Mouse (Mus musculus): Measurements from ENCODE around the gene Zfpm1. TPM values are rescaled to one million over a fixed set of nuclear protein-coding genes. Genes with fewer than 3 reads are reported as not detected.

Zfpm1 gene
- polyA plus RNA-seq, 1 experiment from 2014 or later, result 1.5 TPM

DNA sequence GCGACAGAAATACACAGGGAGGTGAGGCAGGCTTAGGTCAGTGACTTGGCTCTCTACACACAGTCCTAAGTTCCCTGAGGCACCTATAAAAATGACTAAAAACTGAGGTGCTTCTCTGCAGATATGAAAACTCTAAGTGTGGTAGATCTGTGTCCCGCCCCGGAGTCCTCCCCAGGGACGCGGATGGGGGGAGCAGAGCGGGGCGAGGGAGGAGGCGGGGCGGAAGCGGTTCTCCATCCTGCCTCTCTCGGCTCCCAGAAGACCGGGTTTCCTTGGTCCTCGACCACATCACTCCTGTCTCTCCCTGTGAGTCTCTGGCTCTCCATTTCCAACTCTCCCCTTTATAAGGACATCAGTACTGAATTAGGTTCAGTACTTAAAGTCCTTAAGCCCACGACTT is 61.8 kb downstream of the Zfpm1 start:
- ATAC-seq (ENCODE audit: low FRiP score), result no peak
- Histone ChIP-seq H3K4me3 (peak overlapping the region; percentile 27), H3K9me3 (no peaks in the 10 kb centered on the region), H3K4me2 (peak overlapping the region; percentile 49), H3K36me3 (no peaks in the 10 kb centered on the region), H3K4me1 (replicated peaks) (peaks cover 40% of the 10 kb centered on the region), H3K27ac (no peak overlapping the region), H3K27me3 (peaks cover 78% of the 10 kb centered on the region), H3K9ac (peak overlapping the region; percentile 24; the same call in 1 of the 2 replicates)
- WGBS, result 0% methylated on average over 14 of the region's 14 CpGs

DNA sequence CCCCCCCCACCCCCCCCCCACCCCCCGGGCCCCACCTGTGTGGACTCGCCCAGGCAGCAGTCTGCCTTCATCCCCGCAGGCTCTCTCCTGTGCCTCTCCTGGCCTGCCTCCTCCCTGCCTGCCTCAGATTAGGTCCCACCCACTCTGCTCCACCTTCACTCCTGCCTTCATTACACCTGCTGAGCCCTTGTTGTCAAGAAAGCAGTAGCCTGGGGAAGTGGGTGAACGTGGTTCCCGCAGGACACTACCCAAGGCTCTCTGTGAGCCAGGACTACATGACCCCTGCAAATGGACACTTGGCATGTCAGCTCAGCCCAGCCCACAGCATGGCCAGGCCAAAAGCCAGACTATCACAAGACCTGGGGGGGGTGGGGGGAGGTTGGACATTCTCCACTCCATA is 62.3 kb downstream of the Zfpm1 start:
- Histone ChIP-seq H3K4me3 (no peak overlapping the region), H3K9ac (no peak overlapping the region), H3K4me1 (replicated peaks) (peaks cover 40% of the 10 kb centered on the region), H3K27ac (no peak overlapping the region), H3K9me3 (no peaks in the 10 kb centered on the region), H3K27me3 (peaks cover 78% of the 10 kb centered on the region), H3K36me3 (no peaks in the 10 kb centered on the region), H3K4me2 (no peak overlapping the region)
- WGBS, result 2% methylated on average over 3 of the region's 5 CpGs
- ATAC-seq (ENCODE audit: low FRiP score), result no peak

DNA sequence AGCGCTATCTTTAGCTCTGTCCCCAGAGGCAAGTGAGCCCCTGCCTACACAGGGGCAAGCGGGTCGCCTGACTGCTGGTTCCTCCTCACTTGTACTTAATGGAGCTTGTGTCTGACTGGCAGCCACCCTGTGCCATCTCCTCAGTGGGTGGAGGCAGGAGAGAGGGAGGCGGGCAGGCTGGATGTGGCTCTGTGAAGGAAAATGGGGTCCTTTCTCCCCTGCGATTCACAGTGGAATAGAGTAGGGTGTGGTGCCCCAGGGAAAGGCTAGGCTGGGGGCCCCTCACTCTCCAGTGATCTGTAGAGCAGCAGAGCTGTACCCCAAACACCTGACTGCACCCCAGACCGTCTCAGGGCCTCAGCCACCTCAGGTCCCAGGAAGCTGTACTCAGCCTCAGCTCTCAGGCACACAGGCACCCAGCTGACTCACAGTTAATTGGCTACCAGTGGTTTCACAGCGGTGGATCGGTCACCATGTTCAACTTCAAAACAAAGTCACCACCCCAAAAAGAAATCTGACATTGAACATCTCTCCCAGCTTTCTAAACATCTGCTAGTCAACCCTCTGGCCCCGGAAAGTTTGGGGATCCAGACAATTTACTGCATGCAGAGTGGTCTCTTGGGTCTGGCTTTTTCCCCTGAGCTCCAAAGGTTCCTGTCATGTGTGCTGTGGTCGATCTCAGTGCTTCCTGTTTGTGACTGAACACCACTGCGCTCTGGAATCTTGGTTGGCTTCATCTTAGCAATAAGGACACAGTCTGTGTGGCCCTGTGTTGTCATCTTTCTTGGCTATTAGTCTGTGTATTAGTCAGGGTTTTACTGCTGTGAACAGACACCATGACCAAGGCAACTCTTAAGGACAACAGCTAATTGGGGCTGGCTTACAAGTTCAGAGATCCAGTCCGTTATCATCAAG is 63.5 kb downstream of the Zfpm1 start:
- Histone ChIP-seq H3K36me3 (no peaks in the 10 kb centered on the region), H3K4me2 (no peak overlapping the region), H3K4me1 (replicated peaks) (peaks cover 51% of the 10 kb centered on the region), H3K9ac (no peak overlapping the region), H3K27ac (no peak overlapping the region), H3K9me3 (no peaks in the 10 kb centered on the region), H3K4me3 (no peak overlapping the region), H3K27me3 (peaks cover 75% of the 10 kb centered on the region)
- WGBS, result 61% methylated on average over 11 of the region's 12 CpGs
- ATAC-seq (ENCODE audit: low FRiP score), result no peak

DNA sequence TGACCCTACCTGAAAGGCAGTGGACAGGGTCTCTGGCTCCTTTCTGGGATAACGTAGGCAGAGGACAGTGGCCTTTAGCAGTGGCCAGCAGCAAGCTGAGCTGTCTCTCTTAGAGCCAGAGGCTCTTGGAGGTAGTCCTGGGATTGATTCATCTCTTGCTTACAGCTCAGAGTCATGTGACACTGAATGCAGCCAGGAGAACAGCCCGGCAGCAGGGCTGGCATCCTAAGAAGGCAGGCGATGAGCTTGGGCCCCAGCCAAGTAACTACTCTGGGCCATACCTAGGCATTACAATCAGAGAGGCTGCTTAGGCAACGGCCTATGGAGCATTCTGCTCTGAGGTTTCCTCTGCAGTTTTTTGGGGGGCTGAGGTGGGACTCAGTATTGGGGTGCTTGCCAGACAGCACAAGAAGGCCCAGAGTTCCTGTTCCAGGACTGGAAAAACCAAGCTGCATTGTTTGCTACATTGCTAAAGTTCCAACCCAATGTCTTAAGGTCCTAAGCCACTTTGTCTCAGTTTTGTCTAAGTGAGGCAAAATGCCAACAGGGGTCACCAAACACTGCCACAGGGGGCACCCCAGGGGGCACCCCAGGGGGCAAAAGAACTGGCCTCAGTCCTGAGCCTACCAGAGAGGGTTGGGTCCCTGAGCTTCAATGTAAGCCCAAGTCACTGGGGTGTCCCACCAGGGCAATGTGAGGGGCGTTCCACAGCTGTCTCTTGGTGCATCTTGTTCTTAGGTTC is 66.0 kb downstream of the Zfpm1 start:
- 73% methylated on average over 5 of the region's 5 CpGs for WGBS
- H3K4me2 ChIP-seq, result no peak overlapping the region
- H3K4me1 ChIP-seq (replicated peaks), result peaks cover 45% of the 10 kb centered on the region
- no peaks in the 10 kb centered on the region for H3K36me3 ChIP-seq
- H3K27me3 ChIP-seq, result peaks cover 61% of the 10 kb centered on the region
- no peak overlapping the region for H3K9ac ChIP-seq
- H3K4me3 ChIP-seq, result no peak overlapping the region
- no peak overlapping the region for H3K27ac ChIP-seq
- ATAC-seq (ENCODE audit: low FRiP score), result no peak
- no peaks in the 10 kb centered on the region for H3K9me3 ChIP-seq

DNA sequence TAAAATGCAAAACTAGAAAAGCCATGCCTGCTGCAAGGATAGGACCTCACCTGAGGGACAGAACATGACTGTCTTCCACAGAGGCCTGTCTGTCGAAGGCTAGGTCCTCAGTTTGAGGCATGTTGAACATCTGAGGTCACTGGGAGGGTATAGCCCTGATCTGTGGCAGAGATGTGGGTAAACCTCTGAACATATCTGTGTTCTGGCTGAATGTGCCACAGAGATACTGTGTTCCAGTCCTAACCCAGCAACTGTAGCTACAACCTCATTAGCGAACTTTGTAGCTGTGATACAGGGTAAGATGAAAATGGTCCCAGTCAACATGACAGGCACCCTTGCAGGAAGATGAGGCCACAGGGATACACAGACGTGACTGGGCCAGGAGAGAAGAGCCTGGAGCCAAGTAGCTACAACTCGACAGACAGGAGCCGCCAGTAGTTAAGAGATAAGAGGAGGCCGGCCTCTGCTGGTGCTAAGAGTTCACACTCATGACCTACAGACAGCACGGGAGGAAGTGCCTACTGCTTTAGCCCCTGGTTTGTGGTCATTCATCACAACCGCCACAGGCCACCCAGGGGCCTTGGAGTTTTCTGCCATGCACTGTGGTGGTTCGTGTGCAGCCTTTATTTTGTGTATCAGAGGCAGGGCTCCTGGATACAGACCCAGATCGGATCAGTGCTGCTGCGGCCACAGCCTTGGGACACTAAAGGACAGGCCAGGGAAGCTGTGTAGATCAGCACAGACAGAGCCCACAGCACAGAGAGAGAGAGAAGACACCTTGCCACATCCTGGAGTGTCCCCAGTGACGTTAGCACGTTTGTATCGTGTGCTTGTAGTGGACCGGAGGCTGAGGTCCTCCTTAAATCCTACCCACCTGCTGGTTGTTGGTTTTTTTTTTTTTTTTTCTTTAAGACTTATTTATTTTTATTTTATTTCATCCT is 67.7 kb downstream of the Zfpm1 start:
- WGBS, result 49% methylated on average over 15 of the region's 15 CpGs

DNA sequence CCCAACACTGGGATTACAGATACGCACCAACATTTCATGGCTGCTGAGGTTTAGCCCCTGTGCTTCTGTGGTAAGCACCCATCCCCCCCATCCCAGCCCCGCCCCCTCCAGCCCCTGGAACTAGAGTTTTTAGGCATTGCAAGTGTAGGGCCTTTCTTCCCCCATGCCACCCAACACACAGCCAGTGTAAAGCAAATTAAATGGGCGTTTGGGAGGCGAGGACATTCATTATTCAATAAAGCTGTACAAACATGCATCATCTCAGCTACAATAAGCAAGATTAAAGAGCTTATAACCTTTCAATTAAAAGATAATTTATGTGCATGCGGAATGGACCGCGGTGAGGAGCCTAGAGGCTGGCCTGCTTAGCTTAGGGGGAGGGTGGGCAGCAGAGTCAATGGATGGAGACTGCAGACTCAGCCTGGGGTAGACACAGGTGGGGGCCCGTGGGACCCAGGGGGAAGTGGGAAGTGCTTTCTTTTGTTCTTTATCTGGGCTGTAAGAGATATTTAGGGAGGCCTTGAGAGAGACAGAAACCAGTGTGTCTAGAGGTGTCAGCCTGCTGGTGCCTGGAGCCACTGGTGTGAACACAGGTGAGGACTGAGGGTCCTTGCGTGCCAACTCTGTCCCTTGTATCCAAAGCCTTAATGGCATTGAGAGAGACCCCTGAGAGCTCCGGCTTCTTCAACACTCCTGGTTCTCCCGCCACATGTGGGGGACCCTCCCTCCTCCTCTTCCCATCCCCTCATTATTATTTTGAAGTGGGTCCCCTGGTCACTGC is 68.6 kb downstream of the Zfpm1 start:
- no peak overlapping the region for H3K27ac ChIP-seq
- no peaks in the 10 kb centered on the region for H3K36me3 ChIP-seq
- no peak overlapping the region for H3K4me2 ChIP-seq
- WGBS, result 27% methylated on average over 11 of the region's 11 CpGs
- H3K4me1 ChIP-seq (replicated peaks), result peaks cover 22% of the 10 kb centered on the region
- no peak overlapping the region for H3K4me3 ChIP-seq
- no peak for ATAC-seq (ENCODE audit: low FRiP score)
- H3K9ac ChIP-seq, result no peak overlapping the region
- H3K9me3 ChIP-seq, result no peaks in the 10 kb centered on the region
- H3K27me3 ChIP-seq, result peaks cover 47% of the 10 kb centered on the region

More for the DNA sequence above, 67.7 kb downstream of the Zfpm1 start:
- ATAC-seq (ENCODE audit: low FRiP score), result no peak
- Histone ChIP-seq H3K4me1 (replicated peaks) (peaks cover 30% of the 10 kb centered on the region), H3K9me3 (no peaks in the 10 kb centered on the region), H3K36me3 (no peaks in the 10 kb centered on the region), H3K4me2 (no peak overlapping the region), H3K4me3 (no peak overlapping the region), H3K27me3 (peaks cover 55% of the 10 kb centered on the region), H3K9ac (no peak overlapping the region), H3K27ac (no peak overlapping the region)

DNA sequence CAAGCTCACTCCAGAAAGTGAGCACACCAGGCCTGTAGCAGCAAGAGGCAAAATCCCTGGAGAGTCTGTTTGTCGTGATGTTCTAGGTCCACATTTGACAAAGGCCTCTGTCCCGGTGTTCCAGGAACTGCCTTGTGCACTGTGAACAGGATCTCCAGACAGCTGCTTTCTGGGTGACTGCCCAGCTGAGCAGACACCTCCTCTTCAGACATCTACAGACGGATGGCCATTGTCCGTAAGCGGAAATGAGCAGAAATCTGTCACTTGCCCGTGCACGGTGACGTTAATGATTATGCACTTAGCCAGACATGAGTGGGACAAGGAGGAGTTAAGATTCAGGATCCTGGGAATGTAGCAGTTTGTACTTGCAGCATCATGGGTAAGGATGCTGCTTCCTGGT is 72.2 kb downstream of the Zfpm1 start:
- no peaks in the 10 kb centered on the region for H3K9me3 ChIP-seq
- no peak overlapping the region for H3K27ac ChIP-seq
- H3K4me3 ChIP-seq, result no peak overlapping the region
- peaks cover 24% of the 10 kb centered on the region for H3K4me1 ChIP-seq (replicated peaks)
- 76% methylated on average over 8 of the region's 8 CpGs for WGBS
- no peaks in the 10 kb centered on the region for H3K36me3 ChIP-seq
- no peak overlapping the region for H3K4me2 ChIP-seq
- H3K27me3 ChIP-seq, result peaks cover 49% of the 10 kb centered on the region
- no peak overlapping the region for H3K9ac ChIP-seq
- no peak for ATAC-seq (ENCODE audit: low FRiP score)

DNA sequence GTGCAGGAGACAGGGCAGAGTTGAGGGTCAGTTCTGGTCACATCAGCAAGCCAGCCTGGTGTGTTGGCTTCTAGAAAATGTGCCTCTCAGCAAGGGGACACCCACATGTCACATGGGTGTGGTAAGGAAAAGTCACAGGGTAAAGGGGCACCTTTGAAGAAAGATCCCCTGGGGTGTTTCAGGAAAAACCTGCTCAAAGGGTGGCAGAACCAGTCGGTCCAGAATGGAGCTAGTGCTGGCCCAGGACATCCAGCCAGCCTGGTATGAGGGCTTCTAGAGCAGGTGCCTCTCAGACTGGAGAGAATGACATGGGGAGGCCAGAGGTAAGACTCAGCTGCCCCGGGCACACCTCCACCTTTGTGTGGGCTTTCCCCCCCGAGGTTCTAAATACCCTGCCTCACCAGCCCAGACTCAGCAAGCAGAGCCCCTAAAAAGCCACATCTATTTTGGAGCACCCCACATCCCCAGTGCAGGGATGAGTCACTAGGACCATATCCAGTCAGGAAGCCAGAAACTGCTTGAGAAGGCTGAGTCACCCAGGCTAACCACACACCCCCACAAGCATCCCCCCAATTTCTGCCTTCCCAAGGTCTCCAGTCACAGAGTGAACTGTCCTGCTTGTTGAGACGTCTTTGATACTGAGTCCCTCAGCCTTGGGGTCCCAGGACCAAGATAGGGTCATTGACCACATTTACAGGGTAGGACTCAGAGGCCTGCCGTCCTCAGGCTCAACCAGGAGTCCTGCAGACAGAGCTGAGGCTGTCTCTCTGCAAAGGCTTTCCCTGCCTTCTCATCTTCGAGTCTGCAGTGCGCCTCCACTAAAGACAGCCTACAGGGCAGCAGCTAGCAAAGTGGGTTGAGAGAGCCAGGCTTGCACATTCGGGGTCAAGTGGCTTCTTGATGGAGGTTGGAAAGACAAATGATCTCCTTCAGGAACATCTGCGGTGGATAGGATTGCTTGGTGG is 74.0 kb downstream of the Zfpm1 start:
- no peak overlapping the region for H3K27ac ChIP-seq
- no peaks in the 10 kb centered on the region for H3K36me3 ChIP-seq
- H3K9ac ChIP-seq, result no peak overlapping the region
- H3K9me3 ChIP-seq, result no peaks in the 10 kb centered on the region
- no peak for ATAC-seq (ENCODE audit: low FRiP score)
- H3K4me2 ChIP-seq, result no peak overlapping the region
- WGBS, result 78% methylated on average over 9 of the region's 9 CpGs
- H3K4me3 ChIP-seq, result no peak overlapping the region
- peaks cover 9% of the 10 kb centered on the region; the same call in 1 of the 2 replicates for H3K4me1 ChIP-seq (replicated peaks)
- peaks cover 46% of the 10 kb centered on the region for H3K27me3 ChIP-seq

DNA sequence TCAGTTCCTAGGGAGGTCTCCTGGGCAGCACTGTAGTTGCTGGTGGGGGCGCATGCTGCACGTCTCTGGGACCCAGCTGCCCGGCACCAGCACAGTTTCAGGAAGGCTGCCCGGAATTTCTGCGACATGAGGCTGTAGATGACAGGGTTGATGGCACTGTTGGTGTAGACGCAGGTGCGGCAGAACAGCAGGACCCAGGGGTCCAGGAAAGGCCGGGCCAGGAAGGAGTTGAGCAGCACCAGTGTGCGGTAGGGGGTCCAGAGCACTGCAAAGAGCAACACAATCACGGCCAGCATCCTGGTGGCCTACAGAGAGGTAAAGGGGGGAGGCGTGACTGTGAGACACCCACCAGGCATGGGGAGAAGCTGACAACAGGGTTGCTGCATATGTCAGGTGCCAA is 75.3 kb downstream of the Zfpm1 start:
- Histone ChIP-seq H3K27me3 (peaks cover 45% of the 10 kb centered on the region), H3K9ac (no peak overlapping the region), H3K4me1 (replicated peaks) (0 out of 2 replicates have a peak, but pooled peaks cover 7% of the 10 kb centered on the region), H3K27ac (no peak overlapping the region), H3K36me3 (no peaks in the 10 kb centered on the region), H3K9me3 (no peaks in the 10 kb centered on the region), H3K4me3 (no peak overlapping the region), H3K4me2 (no peak overlapping the region)
- WGBS, result 49% methylated on average over 11 of the region's 11 CpGs
- no peak for ATAC-seq (ENCODE audit: low FRiP score)

DNA sequence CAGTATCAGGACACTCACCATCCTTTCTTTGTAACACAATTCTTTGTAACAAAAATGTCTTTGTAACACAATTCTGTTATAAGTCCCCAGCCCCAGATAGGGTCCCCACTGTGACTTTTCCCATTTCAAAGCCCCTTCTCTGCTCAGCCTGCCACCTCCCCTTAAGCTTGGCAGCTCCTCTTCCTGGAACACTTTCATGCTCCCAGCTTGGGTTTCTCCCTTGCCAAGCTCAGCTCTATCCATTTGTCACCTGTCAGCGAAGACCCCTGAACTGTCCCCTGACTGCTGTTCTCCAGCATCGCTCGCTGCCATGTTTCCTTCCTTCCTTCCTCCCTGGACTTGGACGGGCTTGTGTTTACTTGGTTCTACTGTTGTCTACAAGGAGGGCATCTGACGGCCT is 75.7 kb downstream of the Zfpm1 start:
- Histone ChIP-seq H3K36me3 (no peaks in the 10 kb centered on the region), H3K9me3 (no peaks in the 10 kb centered on the region), H3K4me1 (replicated peaks) (0 out of 2 replicates have a peak, but pooled peaks cover 7% of the 10 kb centered on the region), H3K4me3 (no peak overlapping the region), H3K27me3 (peaks cover 47% of the 10 kb centered on the region), H3K4me2 (no peak overlapping the region), H3K27ac (no peak overlapping the region), H3K9ac (no peak overlapping the region)
- WGBS, result 78% methylated on average over 5 of the region's 5 CpGs
- no peak for ATAC-seq (ENCODE audit: low FRiP score)

Measured in hindbrain, embryonic 13.5 days (tissue).